Mouse (Mus musculus): ENCODE data around the gene Gm4450.
"Not testable (repeated sequence)": the region's sequence is repeated elsewhere in the genome, so short reads cannot be mapped to it uniquely, and the experiment has no call there.

DNA sequence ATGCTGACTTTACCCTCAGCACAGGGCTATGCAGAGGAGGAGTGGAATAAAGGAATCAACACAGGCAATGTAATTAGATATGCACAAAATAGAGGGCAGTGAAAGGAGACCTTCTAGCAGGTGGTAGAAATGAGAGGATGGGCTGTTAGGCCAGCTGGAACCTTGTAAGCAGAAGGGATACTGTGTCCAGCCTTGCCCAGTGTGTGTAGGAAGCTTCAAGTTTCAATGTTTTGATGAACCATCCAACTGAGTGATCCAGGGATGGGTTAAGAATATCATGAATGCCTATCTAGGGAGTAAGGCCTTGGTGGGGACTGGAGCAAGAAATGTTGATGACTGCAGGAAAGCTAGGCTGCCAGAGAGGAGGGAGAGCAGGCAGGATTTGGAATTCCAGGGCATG is 38.1 kb upstream of the Gm4450 start:
- not testable (repeated sequence) for TF ChIP-seq CTCF (conservative IDR thresholded peaks at IDR 0.05; ENCODE audit: low read length); NANOG (IDR thresholded peaks at IDR 0.05; ENCODE audit: borderline replicate concordance, low read length); POU5F1 (IDR thresholded peaks at IDR 0.05; ENCODE audit: borderline replicate concordance, low read length)

Measured in E14TG2a.4 (cell line).